Mouse (Mus musculus) CD4-positive, CD25-positive, alpha-beta regulatory T cell, adult 2 months (primary cell): Measurements from ENCODE around the gene Nfkbib.

Source experiments
- DNase-seq: peaks from one replicate; pipeline ENCODE4 v3.0.0-alpha.2; 2012; ENCODE audit warnings: low read depth, low spot score

Gene Nfkbib

GRCm38 (mm10) chr7:28719159-28719558 is 48.2 kb downstream of the Nfkbib start:
- DNase-seq: no peak

- DNase-seq: no peak
Measured at GRCm38 (mm10) chr7:28717726-28718125, 49.6 kb downstream of the Nfkbib start.

- peak; percentile 75 for DNase-seq
Measured at GRCm38 (mm10) chr7:28716590-28717281, 50.6 kb downstream of the Nfkbib start, which contains the start of gene Fbxo17. TSS of gene Fbxo17 (plus strand) at chr7:28716804.

- DNase-seq: peak; percentile 49
Measured at GRCm38 (mm10) chr7:28715598-28715997, 51.7 kb downstream of the Nfkbib start.

GRCm38 (mm10) chr7:28714667-28715066 is 52.6 kb downstream of the Nfkbib start:
- DNase-seq: no peak

GRCm38 (mm10) chr7:28710962-28711361 is 56.4 kb downstream of the Nfkbib start:
- peak; percentile 44 for DNase-seq

GRCm38 (mm10) chr7:28709454-28709853 is 57.9 kb downstream of the Nfkbib start:
- DNase-seq: no peak
